Mouse (Mus musculus) spleen, postnatal 36 days (tissue): Measurements from ENCODE around the gene Hist1h2bj.
A peak's percentile ranks its signal among the peaks of the same experiment; 100 is the strongest.
"Not testable (repeated sequence)": the region's sequence is repeated elsewhere in the genome, so short reads cannot be mapped to it uniquely, and the experiment has no call there.

Source experiments
- DNase-seq, 2 experiments: peaks; one replicate each; pipeline ENCODE4 v3.0.0; 2022; ENCODE audit warnings: low spot score in 2 of 2, mixed read lengths in 1 of 2

Hist1h2bj gene

GRCm38 (mm10) chr13:22039951-22040463 lies 3.0 kb upstream of the Hist1h2bj start:
- DNase-seq = no peak

- no peak for DNase-seq
Observed at GRCm38 (mm10) chr13:22040464-22041141, 2.4 kb upstream of the Hist1h2bj start.

- peak; percentile 96 to 97 for DNase-seq
Observed at GRCm38 (mm10) chr13:22041142-22041536, 1.9 kb upstream of the Hist1h2bj start, which contains the start of gene Hist1h4i. Hist1h4i (minus strand) TSS chr13:22041362.

- no peak for DNase-seq
Observed at GRCm38 (mm10) chr13:22041651-22042567, 1.1 kb upstream of the Hist1h2bj start.

GRCm38 (mm10) chr13:22043503-22044431 lies 753 bp downstream of the Hist1h2bj start:
- DNase-seq = peak in 1 of 2 experiments; percentile 63

- no peak for DNase-seq
Observed at GRCm38 (mm10) chr13:22044432-22045155, 1.6 kb downstream of the Hist1h2bj start.

GRCm38 (mm10) chr13:22045311-22045710 lies 2.3 kb downstream of the Hist1h2bj start:
- DNase-seq = no peak

GRCm38 (mm10) chr13:22049041-22049440 lies 6.0 kb downstream of the Hist1h2bj start:
- no peak for DNase-seq

GRCm38 (mm10) chr13:22049737-22050440 lies 6.9 kb downstream of the Hist1h2bj start:
- peak in 1 of 2 experiments; percentile 23 for DNase-seq

- DNase-seq = peak; percentile 92 to 93
Observed at GRCm38 (mm10) chr13:22050591-22051522, 7.8 kb downstream of the Hist1h2bj start.

GRCm38 (mm10) chr13:22051523-22051859 lies 8.5 kb downstream of the Hist1h2bj start:
- no peak for DNase-seq

GRCm38 (mm10) chr13:22053754-22054153 lies 10.7 kb downstream of the Hist1h2bj start:
- DNase-seq = no peak

GRCm38 (mm10) chr13:22061422-22061821 lies 18.4 kb downstream of the Hist1h2bj start:
- no peak for DNase-seq

GRCm38 (mm10) chr13:22063468-22063867 lies 20.5 kb downstream of the Hist1h2bj start:
- DNase-seq = no peak

GRCm38 (mm10) chr13:22084140-22084539 lies 41.1 kb downstream of the Hist1h2bj start, which contains the start of gene Vmn1r188:
Vmn1r188 (plus strand) TSS chr13:22084440.
- not testable (repeated sequence) for DNase-seq
